Mouse (Mus musculus) liver, postnatal 0 days (tissue): ENCODE results near the gene Gamt.

Experiments
- CTCF ChIP-seq: sonication (generic); IDR thresholded peaks from 2 replicates; pipeline ENCODE4 v1.5.1; 2016; ENCODE audit warnings: antibody characterized with exemption, low read depth
- EP300 ChIP-seq: IDR thresholded peaks from 2 replicates; pipeline ENCODE4 v1.6.1; 2016; ENCODE audit warnings: antibody characterized with exemption, low read depth, mild to moderate bottlenecking

DNA sequence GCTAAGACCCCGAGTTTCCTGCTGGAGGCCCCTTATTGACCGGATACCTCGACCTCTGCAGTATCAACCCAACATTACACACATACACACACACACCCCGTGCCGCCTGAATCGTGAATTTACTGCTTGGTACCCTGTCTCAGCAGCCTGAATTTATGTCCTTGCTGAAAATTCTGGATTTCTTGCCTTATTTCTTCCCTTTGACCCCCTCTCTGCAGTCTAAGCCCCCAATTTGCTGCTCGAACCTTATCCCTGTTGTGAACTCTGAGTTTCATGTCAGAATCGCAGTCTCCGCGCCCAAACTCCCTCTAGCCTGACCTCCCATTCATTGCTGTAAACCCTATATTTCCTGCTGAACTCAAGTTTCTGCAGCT, 33.7 kb downstream of the Gamt start:
- TF ChIP-seq CTCF (no peak), EP300 (no peak)
